Mouse (Mus musculus) layer of hippocampus, postnatal 14 days (tissue): ENCODE results near the gene Gpr152. TPM values are rescaled to one million over a fixed set of nuclear protein-coding genes. Genes with fewer than 3 reads are reported as not detected.

Experiments used
- DNase-seq, 2 experiments: peaks; one replicate each; pipeline ENCODE4 v3.0.0; 2021 to 2022; ENCODE audit warnings: low spot score in 2 of 2, mixed read lengths in 1 of 2
- total RNA-seq, 2 experiments: library from RNA; stranded (reverse); gene quantifications; 2 replicates each; pipeline ENCODE4 v1.2.3; 2021

The Gpr152 gene
- total RNA-seq, 2 experiments from 2014 or later: not detected

- DNase-seq: no peak
These were observed 10.3 kb downstream of the Gpr152 start for GRCm38 (mm10) chr19:4149764-4150461.

DNA sequence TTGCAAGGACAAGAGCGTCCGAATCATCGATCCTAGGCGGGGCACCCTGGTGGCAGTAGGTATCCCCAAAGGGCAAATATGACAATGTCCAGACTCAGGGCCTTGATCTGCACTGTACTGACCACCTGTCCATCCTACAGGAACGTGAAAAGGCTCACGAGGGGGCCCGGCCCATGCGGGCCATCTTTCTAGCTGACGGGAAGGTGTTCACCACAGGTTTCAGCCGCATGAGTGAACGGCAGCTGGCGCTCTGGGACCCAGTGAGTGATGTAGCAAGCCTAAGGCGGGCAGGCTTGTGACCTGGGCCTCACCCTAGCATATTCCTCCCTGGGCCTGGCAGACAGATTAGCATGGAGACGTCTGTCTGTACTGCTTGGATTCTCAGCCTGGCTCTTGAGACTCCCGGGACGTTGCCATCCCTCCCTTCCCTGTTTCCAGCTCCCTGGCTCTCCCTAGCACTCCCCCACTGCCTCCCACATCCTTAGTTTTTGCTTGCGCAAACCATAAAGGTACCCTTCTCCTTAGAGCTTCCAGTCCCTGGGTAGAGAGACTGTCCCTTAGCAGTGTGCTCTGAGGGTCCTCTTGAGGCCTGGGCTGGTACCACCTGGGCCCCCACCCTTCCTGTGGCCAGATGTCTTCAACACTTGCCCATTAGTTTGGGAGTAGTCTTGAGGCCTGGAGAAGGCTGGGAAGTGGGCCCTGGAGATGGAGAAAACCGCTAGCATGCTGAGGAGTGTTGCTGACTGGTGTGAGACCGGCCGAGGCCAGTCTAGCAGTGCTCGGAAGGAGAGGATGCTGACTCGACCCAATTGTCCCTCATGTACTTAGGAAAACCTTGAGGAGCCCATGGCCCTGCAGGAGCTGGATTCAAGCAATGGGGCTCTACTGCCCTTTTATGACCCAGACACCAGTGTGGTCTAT is 11.2 kb downstream of the Gpr152 start:
- no peak for DNase-seq

DNA sequence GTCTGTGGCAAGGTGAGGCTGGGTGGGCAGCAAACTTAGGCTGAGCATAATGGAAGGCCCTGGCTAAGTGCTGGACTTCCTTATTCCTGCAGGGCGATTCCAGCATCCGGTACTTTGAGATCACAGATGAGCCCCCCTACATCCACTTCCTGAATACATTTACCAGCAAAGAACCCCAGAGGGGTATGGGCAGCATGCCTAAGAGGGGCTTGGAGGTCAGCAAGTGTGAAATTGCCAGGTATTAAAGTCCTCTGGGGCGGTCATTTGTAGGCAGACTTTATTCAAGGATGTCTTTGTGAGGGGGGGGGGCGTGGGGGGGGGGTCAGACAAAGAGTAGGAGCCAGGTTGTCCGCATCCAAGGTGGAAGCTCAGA is 11.9 kb downstream of the Gpr152 start:
- no peak for DNase-seq

DNA sequence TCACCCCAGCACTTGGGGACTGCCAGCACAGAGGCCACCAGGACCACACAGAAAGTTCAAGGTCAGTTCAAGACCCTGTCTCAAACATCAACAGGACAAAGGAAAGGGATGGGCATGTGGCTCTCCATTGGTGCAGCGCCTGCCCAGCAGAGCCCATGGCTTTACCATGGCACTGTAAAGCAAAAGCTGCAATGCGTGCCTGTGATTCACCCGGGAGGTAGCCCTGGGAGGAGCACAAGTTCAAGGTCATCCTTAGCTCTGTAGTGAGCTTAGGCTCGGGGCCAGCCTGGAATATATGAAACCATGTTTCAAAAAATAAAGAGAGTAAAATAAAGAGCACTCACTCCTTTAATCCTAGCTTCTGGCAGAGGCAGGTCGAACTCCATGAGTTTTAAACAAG is 12.3 kb downstream of the Gpr152 start:
- DNase-seq: no peak

DNA sequence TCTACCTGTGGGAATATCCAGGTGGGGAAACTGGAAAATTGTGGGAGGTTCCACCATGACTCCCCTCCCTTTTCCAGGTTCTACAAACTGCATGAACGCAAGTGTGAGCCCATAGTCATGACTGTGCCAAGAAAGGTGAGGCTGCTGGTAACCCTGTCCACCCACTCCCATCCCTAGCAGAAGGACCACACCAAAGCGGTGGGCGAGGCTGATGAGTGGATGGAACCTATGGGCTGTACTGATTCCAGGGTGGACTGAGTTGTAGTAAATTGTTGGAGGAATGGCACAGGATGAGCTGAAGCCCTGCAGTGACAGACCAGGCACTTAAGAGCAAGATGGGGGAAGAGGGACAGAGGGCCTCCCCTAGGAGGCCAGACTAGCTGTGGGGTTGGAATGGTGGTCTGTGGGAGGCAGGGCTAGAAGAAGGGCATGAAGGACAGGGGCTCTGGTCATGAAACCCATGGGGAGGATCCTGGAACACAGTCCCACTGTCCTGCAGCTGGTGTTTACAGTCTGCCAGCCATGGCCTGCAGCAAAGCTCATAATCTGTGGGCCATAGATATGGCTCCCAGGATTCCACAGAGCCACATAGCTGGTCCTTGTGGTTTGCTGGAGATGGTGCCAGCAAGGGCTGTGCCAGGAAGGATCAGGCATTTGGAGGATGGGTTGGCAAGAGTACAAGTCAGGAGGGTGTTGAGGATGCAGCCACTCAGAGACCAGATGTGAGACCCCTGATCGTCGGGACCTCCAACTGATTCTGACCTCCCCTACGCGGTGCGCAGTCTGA is 13.1 kb downstream of the Gpr152 start:
- no peak for DNase-seq

DNA sequence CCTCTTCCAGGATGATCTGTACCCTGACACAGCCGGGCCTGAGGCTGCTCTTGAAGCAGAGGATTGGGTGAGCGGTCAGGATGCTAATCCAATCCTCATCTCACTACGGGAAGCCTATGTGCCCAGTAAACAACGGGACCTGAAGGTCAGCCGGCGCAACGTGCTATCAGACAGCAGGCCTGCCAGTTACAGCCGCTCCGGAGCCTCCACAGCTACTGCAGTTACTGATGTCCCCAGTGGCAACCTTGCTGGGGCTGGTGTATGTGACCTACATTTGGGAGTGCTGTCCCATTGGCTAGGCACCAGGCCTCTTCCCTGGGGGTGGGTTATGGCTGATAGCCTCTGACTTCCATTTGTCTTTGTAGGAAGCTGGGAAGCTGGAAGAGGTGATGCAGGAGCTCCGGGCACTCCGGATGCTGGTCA is 13.7 kb downstream of the Gpr152 start, which contains the start of gene Ptprcap:
TSS of gene Ptprcap (plus strand) at position 373 of the 423 bp plus-strand sequence.
- no peak for DNase-seq

DNA sequence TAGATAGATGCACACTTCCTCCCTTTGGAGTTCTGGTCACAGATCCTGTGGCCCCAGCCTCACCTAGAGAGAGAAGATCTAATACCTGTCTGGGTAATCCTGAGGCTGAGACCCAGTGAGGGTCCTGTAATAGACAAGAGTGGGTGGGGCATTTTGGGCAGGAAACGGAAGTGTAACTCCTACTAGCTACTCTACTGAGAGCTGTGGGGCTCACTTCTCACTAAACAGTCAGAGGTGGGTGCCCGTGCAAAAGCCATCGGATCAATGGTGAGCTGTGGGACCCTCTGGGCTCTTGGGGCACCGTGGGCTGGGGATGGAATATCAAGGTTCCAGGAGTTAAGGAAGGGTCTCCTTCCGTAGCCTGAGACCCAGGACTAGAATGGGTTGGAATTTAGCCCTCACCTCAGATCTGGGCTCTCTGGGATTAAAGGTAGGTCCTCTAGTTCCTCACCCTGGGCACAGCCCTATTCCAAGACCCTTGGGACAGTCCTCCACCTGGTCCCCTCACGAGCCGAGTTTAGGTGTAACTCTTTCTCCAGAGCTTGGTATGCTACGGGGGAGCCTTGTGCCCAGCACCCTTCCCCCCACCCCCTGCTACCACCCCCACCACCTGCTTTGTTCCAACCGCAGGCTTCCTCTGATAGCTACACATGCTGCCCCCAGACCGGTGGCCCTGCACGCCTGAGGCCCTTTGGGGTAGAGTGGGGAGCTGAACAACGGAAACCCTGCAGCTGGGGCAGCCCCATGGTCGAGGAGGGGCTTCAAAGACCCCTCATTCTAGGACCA is 15.0 kb downstream of the Gpr152 start:
- DNase-seq: no peak

GRCm38 (mm10) chr19:4155223-4156072 is 15.9 kb downstream of the Gpr152 start:
- DNase-seq: no peak

DNA sequence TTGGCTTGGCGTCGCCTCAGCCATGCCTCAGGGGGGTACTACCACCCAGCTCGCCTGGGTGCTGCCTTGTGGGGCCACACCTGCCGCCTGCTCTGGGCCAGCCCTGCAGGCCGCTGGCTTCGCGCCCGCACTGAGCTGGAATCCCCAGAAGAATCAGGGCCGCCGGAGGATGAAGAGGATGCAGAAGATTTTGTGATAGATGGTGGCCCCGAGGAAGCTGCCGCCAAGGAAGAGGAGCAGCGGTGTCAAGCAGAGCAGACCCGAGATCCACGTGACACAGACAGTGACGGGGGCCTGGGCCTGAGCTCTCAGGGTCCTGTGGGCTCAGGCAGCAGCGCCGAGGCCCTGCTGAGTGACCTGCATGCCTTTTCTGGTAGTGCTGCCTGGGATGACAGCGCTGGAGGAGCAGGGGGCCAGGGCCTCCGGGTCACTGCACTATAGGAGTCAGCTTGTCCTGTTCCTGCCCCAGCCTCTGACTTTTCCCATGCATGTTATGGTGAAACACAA is 16.5 kb downstream of the Gpr152 start:
- no peak for DNase-seq

- DNase-seq: no peak
These were observed 17.2 kb downstream of the Gpr152 start for GRCm38 (mm10) chr19:4156771-4157170.

- no peak for DNase-seq
These were observed 19.5 kb downstream of the Gpr152 start for GRCm38 (mm10) chr19:4159049-4159448.

- peak; percentile 95 to 98 for DNase-seq
These were observed 23.3 kb downstream of the Gpr152 start, which contains the start of gene Rps6kb2 for GRCm38 (mm10) chr19:4162646-4163542. Gene Rps6kb2, minus strand, starts transcription at chr19:4163354.

DNA sequence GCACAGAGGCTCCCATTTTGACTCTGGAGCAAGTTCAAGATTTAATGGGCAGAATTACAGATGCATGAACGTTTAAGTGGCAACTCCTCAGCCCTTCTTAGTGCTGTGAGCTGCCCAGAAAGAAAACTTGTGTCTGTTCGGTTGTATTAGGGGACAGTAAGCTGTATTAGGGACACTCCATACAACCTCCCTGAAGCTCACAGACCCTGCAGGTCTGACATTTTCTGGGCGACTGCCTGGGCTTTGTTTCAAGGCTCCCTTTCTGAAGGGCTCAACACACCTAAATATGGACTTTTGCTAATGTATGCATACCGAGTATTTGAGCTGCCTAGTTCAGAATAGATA is 23.9 kb downstream of the Gpr152 start:
- DNase-seq: no peak

- no peak for DNase-seq
These were observed 24.5 kb downstream of the Gpr152 start for GRCm38 (mm10) chr19:4164100-4164499.

DNA sequence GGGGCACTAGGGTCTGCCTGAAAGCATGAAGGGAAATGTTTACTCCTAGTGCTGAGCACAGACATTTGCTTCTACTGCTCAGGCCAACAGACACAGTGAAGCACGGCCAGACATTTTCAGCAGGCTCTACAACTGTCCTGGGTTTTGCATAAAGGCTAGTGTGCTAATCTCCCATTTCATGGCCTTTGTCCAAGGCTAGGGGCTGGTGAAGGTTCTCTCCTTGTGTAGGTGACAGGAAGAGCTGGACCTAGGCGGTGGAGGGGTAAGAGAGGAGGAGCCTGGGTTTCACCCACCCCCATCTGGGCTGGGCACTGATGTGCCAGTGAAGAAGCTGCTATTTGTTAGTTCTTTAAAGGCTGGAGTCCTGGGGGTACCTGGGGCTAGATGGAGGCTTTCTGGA is 25.1 kb downstream of the Gpr152 start:
- DNase-seq: no peak

- DNase-seq: no peak
These were observed 27.3 kb downstream of the Gpr152 start for GRCm38 (mm10) chr19:4166678-4167476.

GRCm38 (mm10) chr19:4169378-4169784 is 29.8 kb downstream of the Gpr152 start:
- DNase-seq: peak; percentile 100

- no peak for DNase-seq
These were observed 30.2 kb downstream of the Gpr152 start for GRCm38 (mm10) chr19:4169810-4170209.
